Mouse (Mus musculus) liver, embryonic 14.5 days (tissue): ENCODE results near the gene Trnp1. TPM values are rescaled to one million over a fixed set of nuclear protein-coding genes. Genes with fewer than 3 reads are reported as not detected.

Experiments
- ATAC-seq: fragments of 200-750 bp; cut with Nextera tagmentation; 2 replicates; pipeline ENCODE4 v1.8.0; 2017; ENCODE audit warnings: moderate number of reproducible peaks, mild to moderate bottlenecking, moderate library complexity; ENCODE audit not compliant: insufficient read depth
- DNase-seq, 3 experiments: peaks; one replicate each; pipeline ENCODE4 v3.0.0-alpha.2; 2012 to 2013; ENCODE audit warnings: low read depth in 3 of 3, low spot score in 3 of 3
- H3K27ac ChIP-seq: fragments of 300-500 bp; sonication (generic); 2 replicates; pipeline ENCODE4 v1.5.1; 2014; ENCODE audit warnings: moderate library complexity, mild to moderate bottlenecking, control low read depth, inconsistent platforms
- H3K27me3 ChIP-seq: fragments of 300-500 bp; sonication (generic); 2 replicates; pipeline ENCODE4 v1.6.1; 2014; ENCODE audit warnings: mild to moderate bottlenecking, low read length, moderate library complexity; ENCODE audit not compliant: control insufficient read depth, insufficient read depth
- H3K36me3 ChIP-seq: fragments of 300-500 bp; sonication (generic); replicated peaks from 2 replicates; pipeline ENCODE4 v1.6.1; 2014; ENCODE audit warnings: low read depth; ENCODE audit not compliant: control insufficient read depth, insufficient read depth
- H3K4me1 ChIP-seq, 2 experiments: fragments of 200-500 bp in 1 of 2; fragments of 300-500 bp in 1 of 2; sonication (generic) in 1 of 2; replicated peaks; 2 replicates each; pipeline ENCODE4 v1.6.1; 2012 to 2014; ENCODE audit warnings: antibody characterized with exemption in 1 of 2, inconsistent platforms in 1 of 2, low read length in 1 of 2; ENCODE audit not compliant: control insufficient read depth in 2 of 2, insufficient read depth in 2 of 2
- H3K4me2 ChIP-seq: fragments of 300-500 bp; sonication (generic); 2 replicates; pipeline ENCODE4 v1.6.1; 2014; ENCODE audit warnings: low read depth, mild to moderate bottlenecking, control low read depth, moderate library complexity
- H3K4me3 ChIP-seq, 2 experiments: fragments of 200-500 bp in 1 of 2; fragments of 300-500 bp in 1 of 2; sonication (generic) in 1 of 2; 2 replicates each; pipeline ENCODE4 v1.5.1; 2012 to 2014; ENCODE audit warnings: low read depth in 2 of 2, low read length in 2 of 2, mild to moderate bottlenecking in 2 of 2, control low read depth in 1 of 2, inconsistent platforms in 1 of 2, moderate library complexity in 1 of 2; ENCODE audit not compliant: insufficient read depth in 1 of 2
- H3K9ac ChIP-seq: fragments of 300-500 bp; sonication (generic); replicated peaks from 2 replicates; pipeline ENCODE4 v1.6.1; 2014; ENCODE audit warnings: mild to moderate bottlenecking, control low read depth, moderate library complexity
- H3K9me3 ChIP-seq: fragments of 300-500 bp; sonication (generic); 2 replicates; pipeline ENCODE4 v1.6.1; 2016; ENCODE audit warnings: low read length, mixed read lengths; ENCODE audit not compliant: control insufficient read depth
- CTCF ChIP-seq: IDR thresholded peaks from 2 replicates; pipeline ENCODE4 v1.5.1; 2016; ENCODE audit warnings: antibody characterized with exemption, low read depth, control low read depth
- EP300 ChIP-seq: IDR thresholded peaks from 2 replicates; pipeline ENCODE4 v1.6.1; 2016; ENCODE audit warnings: antibody characterized with exemption, low read depth
- WGBS: fragments of 180-500 bp; shearing (Covaris S2); extraction: QIAGEN DNeasy Blood & Tissue Kit; methylation state at CpG from one replicate; pipeline ENCODE4 v1.1.7; 2014; ENCODE audit not compliant: insufficient replicate concordance; 5-methylcytosine and 5-hydroxymethylcytosine counted together
- polyA plus RNA-seq, 2 experiments: library from polyadenylated mRNA; depleted of rRNA in 1 of 2; stranded (reverse) in 1 of 2; unstranded in 1 of 2; fragments of >200 nt; fragmentation: Nextera tagmentation in 1 of 2; extraction: Ambion mirVana in 1 of 2; gene quantifications; 2 replicates each; pipeline versions ENCODE4 v1.2.1 to v1.2.3; 2012 to 2014

The Trnp1 gene
- polyA plus RNA-seq, 2 experiments: 0.04 TPM; not detected in 1

DNA sequence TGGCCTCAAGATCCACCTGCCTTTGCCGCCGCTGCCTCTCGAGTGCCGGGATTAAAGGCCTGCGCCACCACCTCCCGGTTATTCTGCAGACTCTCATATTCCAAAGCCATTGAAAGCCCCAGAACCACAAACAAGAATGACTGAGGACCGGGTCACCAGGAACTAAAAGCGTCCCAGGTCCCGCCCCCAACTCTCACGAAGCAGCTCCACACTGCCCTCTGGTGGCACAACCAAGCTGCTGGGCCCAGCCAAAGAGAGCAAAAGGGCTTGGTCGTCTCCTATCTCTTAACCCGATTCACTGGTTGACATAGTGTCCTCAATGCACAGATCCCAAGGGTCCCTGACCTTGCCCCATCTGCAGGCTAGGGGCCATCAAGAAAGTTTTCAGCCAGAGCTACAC lies 3.9 kb downstream of the Trnp1 start:
- H3K4me3 ChIP-seq: peak overlapping the region in 1 of 2 experiments; percentile 31; a peak in 1 of 4 replicates
- H3K9me3 ChIP-seq: no peaks in the 10 kb centered on the region
- peak; percentile 97 for TF ChIP-seq CTCF
- TF ChIP-seq EP300: no peak
- ATAC-seq: peak; percentile 46; the same call in 1 of the 2 replicates
- H3K36me3 ChIP-seq: no peaks in the 10 kb centered on the region
- no peak overlapping the region for H3K9ac ChIP-seq
- peak; percentile 62 to 67 (median 64) for DNase-seq
- peaks cover 0 to 13% of the 10 kb centered on the region in 2 experiments; a peak in 2 of 4 replicates for H3K4me1 ChIP-seq
- H3K4me2 ChIP-seq: peak overlapping the region; percentile 66
- H3K27me3 ChIP-seq: peaks cover 55% of the 10 kb centered on the region
- no peak overlapping the region for H3K27ac ChIP-seq
- WGBS: under 1% methylated on average over 12 of the region's 12 CpGs

DNA sequence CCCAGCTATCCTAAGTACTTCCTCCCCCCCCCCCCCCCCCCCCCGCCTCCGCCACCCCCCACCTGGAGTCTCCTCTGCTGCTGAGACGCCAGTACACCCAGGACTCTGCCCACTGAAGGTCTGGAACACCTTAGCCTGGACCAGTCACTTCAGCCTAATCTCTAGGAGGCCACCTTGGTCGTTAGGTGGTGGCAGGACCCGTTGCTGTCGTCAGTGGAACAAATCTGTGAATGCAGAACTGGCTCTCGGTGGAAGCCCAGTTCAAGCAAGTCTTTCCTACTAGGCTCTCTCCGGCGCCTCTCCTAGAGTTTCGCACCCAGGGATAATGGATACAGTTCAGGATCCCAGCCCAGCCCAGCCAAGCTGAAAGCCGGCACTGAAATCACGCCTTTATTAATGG lies 4.5 kb downstream of the Trnp1 start:
- no peak for TF ChIP-seq CTCF
- TF ChIP-seq EP300: no peak
- H3K9me3 ChIP-seq: no peaks in the 10 kb centered on the region
- DNase-seq (no peak), ATAC-seq (no peak)
- H3K4me3 ChIP-seq: peak overlapping the region in 1 of 2 experiments; percentile 31; a peak in 1 of 4 replicates
- H3K27ac ChIP-seq: no peak overlapping the region
- H3K4me1 ChIP-seq: peaks cover 0 to 18% of the 10 kb centered on the region in 2 experiments; a peak in 3 of 4 replicates
- H3K27me3 ChIP-seq: peaks cover 50% of the 10 kb centered on the region
- H3K36me3 ChIP-seq: no peaks in the 10 kb centered on the region
- peak overlapping the region; percentile 66 for H3K4me2 ChIP-seq
- H3K9ac ChIP-seq: no peak overlapping the region
- 15% methylated on average over 10 of the region's 12 CpGs for WGBS

DNA sequence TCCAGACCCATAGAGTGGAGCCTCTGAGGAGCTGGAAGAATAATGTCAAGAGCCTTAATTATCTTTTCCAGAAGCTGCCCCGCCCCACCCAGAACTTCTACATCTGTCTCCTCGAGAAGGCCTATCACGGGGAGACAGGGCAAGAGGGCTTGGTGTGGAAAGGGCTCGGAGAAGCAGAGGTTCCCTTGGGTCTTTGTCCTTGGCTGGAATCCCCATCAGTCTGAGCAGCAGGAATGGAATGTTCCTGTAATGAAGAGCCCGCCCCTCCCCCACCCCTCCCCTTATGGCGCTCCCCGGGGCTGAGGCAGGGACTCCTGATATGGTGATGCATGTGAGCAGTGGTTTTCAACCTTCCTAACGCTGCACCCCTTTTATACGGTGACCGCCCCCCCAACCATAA lies 6.5 kb downstream of the Trnp1 start:
- ATAC-seq (no peak), DNase-seq (no peak)
- Histone ChIP-seq H3K9ac (no peak overlapping the region), H3K27ac (no peak overlapping the region), H3K36me3 (no peaks in the 10 kb centered on the region), H3K27me3 (peaks cover 29% of the 10 kb centered on the region), H3K4me2 (no peak overlapping the region), H3K4me3 (no peak overlapping the region), H3K9me3 (no peaks in the 10 kb centered on the region), H3K4me1 (peaks cover 2 to 22% of the 10 kb centered on the region in 2 experiments; a peak in 3 of 4 replicates)
- no peak; the same call in 1 of the 2 replicates for TF ChIP-seq EP300
- TF ChIP-seq CTCF: no peak
- WGBS: 23% methylated on average over 10 of the region's 10 CpGs

DNA sequence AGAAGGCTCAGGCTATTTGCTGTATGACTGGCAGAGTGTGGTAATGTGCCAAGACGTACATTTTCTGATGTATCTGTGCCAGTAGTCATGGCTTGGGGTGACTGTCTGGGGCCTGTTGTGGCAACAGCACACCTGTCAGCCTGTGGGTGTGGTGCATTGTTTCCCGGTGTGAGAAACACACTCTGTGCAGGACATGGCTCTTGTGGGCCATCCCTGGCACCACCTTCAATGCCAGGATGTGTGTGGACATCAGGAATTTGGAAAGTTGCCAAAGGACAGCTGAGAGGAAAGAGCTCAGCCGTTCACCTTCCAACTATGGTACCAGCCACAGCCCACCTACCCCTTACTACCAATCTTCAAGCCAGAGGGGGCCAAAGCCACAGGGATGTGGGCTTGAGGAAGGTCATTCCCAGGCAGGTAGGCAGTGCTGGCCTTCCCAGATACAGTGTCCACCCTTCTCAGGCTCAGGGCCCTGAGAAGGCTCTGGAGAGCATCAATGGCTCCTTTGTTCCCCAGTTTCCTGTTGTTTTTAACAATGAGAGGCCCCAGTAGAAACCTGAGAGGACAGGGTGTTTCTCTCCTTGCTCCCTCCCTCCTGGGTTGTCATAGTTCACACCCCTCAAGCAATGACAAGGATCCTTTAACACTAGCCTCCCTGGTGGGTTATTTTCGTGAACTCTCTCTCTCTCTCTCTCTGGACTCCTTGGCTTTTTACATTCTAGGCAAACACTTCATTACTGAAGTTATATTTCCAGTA lies 8.7 kb downstream of the Trnp1 start:
- Histone ChIP-seq H3K4me1 (peaks cover 2 to 22% of the 10 kb centered on the region in 2 experiments; a peak in 3 of 4 replicates), H3K4me2 (no peak overlapping the region), H3K9me3 (no peaks in the 10 kb centered on the region), H3K36me3 (no peaks in the 10 kb centered on the region), H3K27me3 (peaks cover 7% of the 10 kb centered on the region), H3K4me3 (no peak overlapping the region), H3K27ac (no peak overlapping the region), H3K9ac (no peak overlapping the region)
- no peak for TF ChIP-seq CTCF
- no peak for TF ChIP-seq EP300
- ATAC-seq: no peak
- DNase-seq: no peak
- WGBS: 51% methylated on average over 4 of the region's 4 CpGs

DNA sequence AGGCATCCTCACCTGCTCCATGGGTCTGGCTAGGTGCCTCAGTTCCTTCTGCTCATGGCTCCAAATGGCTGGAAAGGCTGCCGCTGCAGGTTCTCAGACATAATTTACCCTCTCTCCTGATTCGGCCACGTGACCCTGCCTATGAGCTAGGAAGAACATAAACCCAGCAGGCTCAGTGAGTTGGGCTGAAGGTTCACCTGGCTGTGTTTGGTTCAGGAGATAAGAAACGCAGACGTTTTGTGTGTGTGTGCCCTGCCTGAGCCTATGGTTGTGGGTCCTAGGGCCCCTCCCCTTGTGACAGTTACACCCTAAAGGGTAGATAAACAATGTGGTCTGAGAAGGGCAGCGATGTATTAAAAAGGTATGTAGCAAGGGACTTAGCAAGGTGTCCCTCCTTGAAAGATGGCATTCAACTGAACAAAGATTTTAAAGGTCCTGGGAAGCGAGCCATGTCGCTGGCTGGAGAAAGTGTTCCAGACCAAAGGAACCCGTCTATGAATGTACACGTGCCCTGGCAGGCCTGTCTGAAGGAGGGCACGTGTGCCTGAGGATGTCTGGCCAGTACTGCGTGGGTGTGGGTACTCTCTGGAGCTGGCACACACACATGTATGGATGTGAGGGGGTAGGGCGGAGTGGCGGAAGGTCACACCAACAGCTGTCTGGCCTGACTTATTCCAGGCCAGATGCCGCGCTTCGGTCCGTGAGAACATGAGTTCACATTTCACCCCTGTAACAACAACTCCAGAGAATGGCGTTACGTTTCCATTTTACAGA lies 9.5 kb downstream of the Trnp1 start:
- H3K36me3 ChIP-seq: no peaks in the 10 kb centered on the region
- no peak overlapping the region for H3K4me3 ChIP-seq
- no peaks in the 10 kb centered on the region for H3K9me3 ChIP-seq
- ATAC-seq (peak; percentile 79; the same call in 1 of the 2 replicates), DNase-seq (peak in 1 of 3 experiments; percentile 27)
- H3K27me3 ChIP-seq: peaks cover 6% of the 10 kb centered on the region
- no peak overlapping the region for H3K9ac ChIP-seq
- H3K4me2 ChIP-seq: no peak overlapping the region
- peak; percentile 57 for TF ChIP-seq EP300
- TF ChIP-seq CTCF: no peak
- no peak overlapping the region for H3K27ac ChIP-seq
- peaks cover 2 to 19% of the 10 kb centered on the region in 2 experiments; a peak in 3 of 4 replicates for H3K4me1 ChIP-seq
- WGBS: 59% methylated on average over 20 of the region's 20 CpGs
